Mouse (Mus musculus) liver, adult 2 months (tissue): Measurements from ENCODE around the gene Gbx1. TPM values are rescaled to one million over a fixed set of nuclear protein-coding genes. Genes with fewer than 3 reads are reported as not detected.

ENCODE experiments used
- DNase-seq: peaks from one replicate; pipeline ENCODE4 v3.0.0-alpha.2; 2011; ENCODE audit warnings: low read depth, low spot score; ENCODE audit errors: extremely low read depth
- H3K27ac ChIP-seq: fragments of 200-500 bp; replicated peaks from 2 replicates; pipeline ENCODE4 v1.5.1; 2012; ENCODE audit warnings: low read depth, mild to moderate bottlenecking, control low read depth, inconsistent platforms, low read length; ENCODE audit not compliant: insufficient read depth
- H3K27me3 ChIP-seq: fragments of 200-500 bp; 2 replicates; pipeline ENCODE4 v1.6.1; 2012; ENCODE audit warnings: mild to moderate bottlenecking, moderate library complexity, low read length, inconsistent platforms; ENCODE audit not compliant: control insufficient read depth, insufficient read depth
- H3K36me3 ChIP-seq: fragments of 200-500 bp; 2 replicates; pipeline ENCODE4 v1.6.1; 2012; ENCODE audit warnings: low read length, inconsistent platforms; ENCODE audit not compliant: control insufficient read depth, insufficient read depth
- H3K4me1 ChIP-seq: fragments of 200-500 bp; 2 replicates; pipeline ENCODE4 v1.6.1; 2011; ENCODE audit warnings: low read length; ENCODE audit not compliant: control insufficient read depth, insufficient read depth
- H3K4me3 ChIP-seq: fragments of 200-500 bp; 2 replicates; pipeline ENCODE4 v1.5.1; 2011; ENCODE audit warnings: low read depth, mild to moderate bottlenecking, control low read depth, low read length, moderate library complexity; ENCODE audit not compliant: insufficient read depth
- H3K79me2 ChIP-seq: fragments of 200-500 bp; 2 replicates; pipeline ENCODE4 v1.6.1; 2012; ENCODE audit warnings: inconsistent platforms, mild to moderate bottlenecking, low read length, moderate library complexity; ENCODE audit not compliant: control insufficient read depth, insufficient read depth
- H3K9ac ChIP-seq: fragments of 200-500 bp; 2 replicates; pipeline ENCODE4 v1.6.1; 2012; ENCODE audit warnings: low read depth, mild to moderate bottlenecking, control low read depth, inconsistent platforms, low read length
- CTCF ChIP-seq: fragments of 200-500 bp; IDR thresholded peaks from 2 replicates; pipeline ENCODE4 v1.5.1; 2011; ENCODE audit warnings: low read depth, low read length, control low read depth
- POLR2A ChIP-seq: fragments of 200-500 bp; IDR thresholded peaks from 2 replicates; pipeline ENCODE4 v1.6.1; 2011; ENCODE audit warnings: low read length, control low read depth; ENCODE audit not compliant: insufficient read depth; ENCODE audit errors: extremely low read depth
- WGBS: fragments of 180-500 bp; shearing (Covaris S2); methylation state at CpG from one replicate; pipeline ENCODE4 v1.1.7; 2018; 5-methylcytosine and 5-hydroxymethylcytosine counted together
- polyA plus RNA-seq: library from polyadenylated mRNA; depleted of rRNA; stranded (reverse); fragments of >200 nt; gene quantifications from 2 replicates; pipeline ENCODE4 v1.2.3, GENCODE M21; 2012
- total RNA-seq: library from RNA; depleted of rRNA; stranded (reverse); fragments of >200 nt; gene quantifications from 2 replicates; pipeline ENCODE4 v1.2.3, GENCODE M21; 2014

Gbx1 gene
- total and polyA plus RNA-seq, 2 experiments = not detected

GRCm38 (mm10) chr5:24482247-24483079 is 44.5 kb downstream of the Gbx1 start:
- Histone ChIP-seq H3K27ac (peak overlapping the region; percentile 84), H3K4me3 (peak overlapping the region; percentile 42; the same call in 1 of the 2 replicates), H3K36me3 (no peaks in the 10 kb centered on the region; the same call in 1 of the 2 replicates), H3K9ac (peak overlapping the region; percentile 54), H3K79me2 (no peaks in the 10 kb centered on the region), H3K27me3 (no peaks in the 10 kb centered on the region), H3K4me1 (peaks cover 10% of the 10 kb centered on the region)
- 30% methylated on average over 41 of the region's 41 CpGs for WGBS
- TF ChIP-seq CTCF = no peak
- TF ChIP-seq POLR2A = 0 out of 2 replicates have a peak, but pooled peaks have one; percentile 38
- peak; percentile 87 for DNase-seq

DNA sequence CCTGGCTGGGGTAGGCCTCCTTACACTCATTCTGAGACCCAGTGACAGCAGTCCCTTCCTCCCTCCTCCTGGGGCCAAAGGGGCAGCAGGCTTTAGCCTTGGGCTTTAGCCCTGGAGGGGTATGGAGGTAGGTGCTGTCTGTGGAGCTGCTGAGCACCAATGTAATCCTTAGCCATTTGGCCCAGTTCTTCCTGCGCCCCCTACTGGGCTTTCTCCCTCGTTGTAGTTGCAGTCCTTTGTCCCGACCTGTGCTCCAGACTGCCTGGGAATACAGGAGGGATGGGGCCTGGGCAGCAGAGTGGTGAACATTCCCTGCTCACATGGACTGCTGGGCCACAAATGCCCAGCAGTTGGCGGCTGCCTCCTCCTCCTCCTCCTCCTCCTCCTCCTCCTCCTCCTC is 45.4 kb downstream of the Gbx1 start:
- TF ChIP-seq CTCF = peak; percentile 83
- TF ChIP-seq POLR2A = no peak
- H3K36me3 ChIP-seq = no peaks in the 10 kb centered on the region; the same call in 1 of the 2 replicates
- no peak overlapping the region for H3K9ac ChIP-seq
- H3K4me1 ChIP-seq = peaks cover 10% of the 10 kb centered on the region
- H3K79me2 ChIP-seq = no peaks in the 10 kb centered on the region
- no peak overlapping the region for H3K27ac ChIP-seq
- H3K4me3 ChIP-seq = no peak overlapping the region
- H3K27me3 ChIP-seq = no peaks in the 10 kb centered on the region
- 8% methylated on average over 3 of the region's 4 CpGs for WGBS
- DNase-seq = peak; percentile 70

DNA sequence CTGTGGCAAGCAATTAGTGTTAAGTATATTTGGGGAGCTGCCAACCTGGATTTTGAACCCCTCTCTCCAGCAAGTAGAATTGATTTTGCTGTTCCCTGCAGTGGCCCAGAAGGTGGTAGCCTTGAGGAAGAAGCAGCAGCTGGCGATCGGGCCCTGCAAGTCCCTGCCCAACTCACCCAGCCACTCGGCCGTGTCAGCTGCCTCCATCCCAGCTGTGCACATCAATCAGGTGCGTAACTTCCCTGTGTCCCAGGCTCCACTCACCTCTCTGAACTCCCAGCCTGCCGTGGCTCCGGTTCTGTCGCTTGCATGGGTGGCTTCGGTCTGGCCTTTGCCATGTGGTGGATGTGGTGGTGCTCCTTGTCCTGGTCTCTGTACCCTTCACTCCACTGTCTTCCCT is 49.1 kb downstream of the Gbx1 start:
- no peak for TF ChIP-seq POLR2A
- no peak for TF ChIP-seq CTCF
- Histone ChIP-seq H3K27ac (no peak overlapping the region), H3K4me3 (no peak overlapping the region), H3K36me3 (no peaks in the 10 kb centered on the region; the same call in 1 of the 2 replicates), H3K27me3 (no peaks in the 10 kb centered on the region), H3K4me1 (peaks cover under 1% of the 10 kb centered on the region; the same call in 1 of the 2 replicates), H3K79me2 (peaks cover 25% of the 10 kb centered on the region), H3K9ac (no peak overlapping the region)
- no peak for DNase-seq
- 98% methylated on average over 9 of the region's 9 CpGs for WGBS

GRCm38 (mm10) chr5:24475476-24476241 is 51.3 kb downstream of the Gbx1 start:
- H3K27me3 ChIP-seq = no peaks in the 10 kb centered on the region
- no peak overlapping the region for H3K27ac ChIP-seq
- no peaks in the 10 kb centered on the region for H3K4me1 ChIP-seq
- H3K79me2 ChIP-seq = peaks cover 39% of the 10 kb centered on the region
- DNase-seq = peak; percentile 38
- TF ChIP-seq POLR2A (no peak), CTCF (no peak)
- no peak overlapping the region for H3K4me3 ChIP-seq
- 69% methylated on average over 6 of the region's 6 CpGs for WGBS
- no peaks in the 10 kb centered on the region; the same call in 1 of the 2 replicates for H3K36me3 ChIP-seq
- H3K9ac ChIP-seq = no peak overlapping the region

DNA sequence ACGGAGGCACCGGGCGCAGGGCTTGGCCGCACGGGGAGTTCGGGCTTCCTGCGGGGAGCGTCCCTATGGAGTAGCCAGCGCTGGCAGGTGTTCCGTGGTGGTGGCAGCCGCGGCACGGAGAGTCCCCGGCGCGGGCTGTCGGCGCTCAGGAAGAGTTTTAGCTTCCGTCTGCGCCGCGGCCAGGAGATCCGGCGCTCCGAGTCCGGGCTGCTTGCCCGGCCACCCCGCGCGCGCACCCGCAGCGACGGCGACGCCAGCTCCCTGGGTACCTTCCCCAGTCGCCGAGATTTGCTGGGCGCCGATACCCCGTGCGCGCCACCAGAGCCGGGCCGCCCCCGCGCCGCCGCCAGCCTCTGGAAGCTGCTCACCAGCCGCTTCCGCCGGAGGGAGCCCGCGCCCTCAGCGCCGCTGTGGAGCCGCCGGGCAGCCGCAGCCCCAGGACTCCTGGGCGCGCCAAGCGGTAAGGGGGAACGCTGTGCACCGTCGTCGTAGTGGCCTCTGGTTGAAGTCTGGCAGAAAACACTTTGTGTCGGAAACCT is 52.2 kb downstream of the Gbx1 start:
- Histone ChIP-seq H3K36me3 (no peaks in the 10 kb centered on the region; the same call in 1 of the 2 replicates), H3K4me1 (no peaks in the 10 kb centered on the region), H3K9ac (no peak overlapping the region), H3K4me3 (peak overlapping the region; percentile 4; the same call in 1 of the 2 replicates), H3K27ac (no peak overlapping the region), H3K79me2 (peaks cover 39% of the 10 kb centered on the region), H3K27me3 (no peaks in the 10 kb centered on the region)
- no peak for DNase-seq
- 39% methylated on average over 67 of the region's 67 CpGs for WGBS
- TF ChIP-seq POLR2A (no peak), CTCF (no peak)
